Mouse (Mus musculus) embryonic facial prominence, embryonic 10.5 days (tissue): ENCODE data around the gene Kdm3a. TPM values are rescaled to one million over a fixed set of nuclear protein-coding genes. Genes with fewer than 3 reads are reported as not detected.

Source experiments
- DNase-seq: peaks from one replicate; pipeline ENCODE4 v3.0.0-alpha.2; 2017; ENCODE audit warnings: low spot score
- H3K27ac ChIP-seq: fragments of 300-500 bp; sonication (generic); replicated peaks from 2 replicates; pipeline ENCODE4 v1.5.1; 2016; ENCODE audit warnings: mild to moderate bottlenecking
- H3K27me3 ChIP-seq: fragments of 300-500 bp; sonication (generic); replicated peaks from 2 replicates; pipeline ENCODE4 v1.6.1; 2016; ENCODE audit warnings: low read depth, mild to moderate bottlenecking; ENCODE audit not compliant: poor library complexity, severe bottlenecking
- H3K36me3 ChIP-seq: fragments of 300-500 bp; sonication (generic); replicated peaks from 2 replicates; pipeline ENCODE4 v1.6.1; 2016; ENCODE audit warnings: mild to moderate bottlenecking, moderate library complexity
- H3K4me1 ChIP-seq: fragments of 300-500 bp; sonication (generic); 2 replicates; pipeline ENCODE4 v1.6.1; 2016
- H3K4me3 ChIP-seq: fragments of 300-500 bp; sonication (generic); 2 replicates; pipeline ENCODE4 v1.5.1; 2016; ENCODE audit warnings: mild to moderate bottlenecking, moderate library complexity
- H3K9me3 ChIP-seq: fragments of 300-500 bp; sonication (generic); 2 replicates; pipeline ENCODE4 v1.6.1; 2016; ENCODE audit warnings: mild to moderate bottlenecking
- WGBS: fragments of 180-500 bp; shearing (Covaris S2); methylation state at CpG from one replicate; pipeline ENCODE4 v1.1.7; 2016; 5-methylcytosine and 5-hydroxymethylcytosine counted together
- polyA plus RNA-seq: library from polyadenylated mRNA; unstranded; fragments of >200 nt; fragmentation: Nextera tagmentation; extraction: Ambion mirVana; gene quantifications from 2 replicates; pipeline ENCODE4 v1.2.1, GENCODE M21; 2016

Gene Kdm3a
- polyA plus RNA-seq, 1 experiment from 2014 or later, result 69.5 TPM

GRCm38 (mm10) chr6:71621981-71622380 is 10.8 kb downstream of the Kdm3a start:
- Histone ChIP-seq H3K36me3 (peaks cover 100% of the 10 kb centered on the region), H3K4me1 (peaks cover 7% of the 10 kb centered on the region), H3K27me3 (no peaks in the 10 kb centered on the region), H3K27ac (no peak overlapping the region), H3K9me3 (no peaks in the 10 kb centered on the region), H3K4me3 (no peak overlapping the region)
- DNase-seq, result no peak
- 93% methylated on average over 5 of the region's 5 CpGs for WGBS

DNA sequence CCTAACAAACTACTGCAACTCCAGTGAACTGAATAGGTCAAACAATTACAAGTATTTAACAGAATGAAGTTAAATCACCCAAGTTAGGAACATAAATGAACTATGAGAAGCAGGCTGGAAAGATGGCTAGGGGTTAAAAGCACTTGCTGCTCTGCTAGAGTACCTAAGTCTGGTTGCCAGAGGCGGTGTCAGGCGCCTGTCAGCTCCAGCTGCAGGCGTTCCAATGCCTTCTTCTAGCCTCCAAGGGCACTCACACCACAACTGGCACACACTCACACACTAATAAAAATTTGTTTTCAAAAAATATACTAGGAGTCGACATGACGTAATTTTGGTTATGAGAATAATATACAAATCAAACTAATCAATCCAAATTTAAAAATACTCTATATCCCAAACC is 11.2 kb downstream of the Kdm3a start:
- Histone ChIP-seq H3K27ac (no peak overlapping the region), H3K9me3 (no peaks in the 10 kb centered on the region), H3K36me3 (peaks cover 100% of the 10 kb centered on the region), H3K4me3 (no peak overlapping the region), H3K4me1 (peaks cover 7% of the 10 kb centered on the region), H3K27me3 (no peaks in the 10 kb centered on the region)
- DNase-seq, result no peak
- WGBS, result 92% methylated on average over 5 of the region's 5 CpGs

- no peaks in the 10 kb centered on the region for H3K9me3 ChIP-seq
- no peaks in the 10 kb centered on the region for H3K4me1 ChIP-seq
- no peaks in the 10 kb centered on the region for H3K27me3 ChIP-seq
- no peak for DNase-seq
- no peak overlapping the region for H3K4me3 ChIP-seq
- 83% methylated on average over 5 of the region's 5 CpGs for WGBS
- peaks cover 100% of the 10 kb centered on the region for H3K36me3 ChIP-seq
- no peak overlapping the region for H3K27ac ChIP-seq
Observed at GRCm38 (mm10) chr6:71616959-71617358, 15.8 kb downstream of the Kdm3a start.

- no peaks in the 10 kb centered on the region for H3K9me3 ChIP-seq
- H3K27me3 ChIP-seq, result no peaks in the 10 kb centered on the region
- no peak overlapping the region for H3K27ac ChIP-seq
- H3K4me3 ChIP-seq, result no peak overlapping the region
- H3K4me1 ChIP-seq, result no peaks in the 10 kb centered on the region
- H3K36me3 ChIP-seq, result peaks cover 100% of the 10 kb centered on the region
- no peak for DNase-seq
Observed at GRCm38 (mm10) chr6:71613225-71613624, 19.6 kb downstream of the Kdm3a start.

GRCm38 (mm10) chr6:71609968-71610367 is 22.8 kb downstream of the Kdm3a start:
- Histone ChIP-seq H3K4me1 (no peaks in the 10 kb centered on the region), H3K27me3 (no peaks in the 10 kb centered on the region), H3K9me3 (no peaks in the 10 kb centered on the region), H3K36me3 (peaks cover 98% of the 10 kb centered on the region), H3K4me3 (no peak overlapping the region), H3K27ac (no peak overlapping the region)
- DNase-seq, result no peak
- 91% methylated on average over 7 of the region's 7 CpGs for WGBS

DNA sequence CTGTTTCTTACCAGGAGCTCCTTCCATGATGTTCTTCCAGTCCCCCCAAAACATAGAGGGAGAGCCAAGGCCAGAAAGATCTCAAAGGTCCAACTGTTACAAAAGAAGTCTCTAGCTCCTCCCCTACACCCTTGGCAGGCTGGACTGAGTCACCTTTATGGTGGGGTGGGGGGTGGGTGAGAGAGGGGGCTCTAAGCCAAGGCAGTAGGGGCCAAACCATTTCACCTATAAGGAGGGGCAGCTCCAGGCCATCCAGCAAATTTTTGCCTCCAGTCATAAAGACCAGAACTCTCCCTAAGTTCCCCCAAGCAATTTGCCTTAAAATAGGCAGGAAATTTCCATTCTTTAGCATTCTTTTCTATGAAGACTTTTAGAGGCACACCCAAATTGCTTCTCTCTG is 23.8 kb downstream of the Kdm3a start:
- Histone ChIP-seq H3K36me3 (peaks cover 98% of the 10 kb centered on the region), H3K9me3 (no peaks in the 10 kb centered on the region), H3K4me1 (no peaks in the 10 kb centered on the region), H3K27me3 (no peaks in the 10 kb centered on the region), H3K4me3 (no peak overlapping the region), H3K27ac (no peak overlapping the region)
- DNase-seq, result no peak

DNA sequence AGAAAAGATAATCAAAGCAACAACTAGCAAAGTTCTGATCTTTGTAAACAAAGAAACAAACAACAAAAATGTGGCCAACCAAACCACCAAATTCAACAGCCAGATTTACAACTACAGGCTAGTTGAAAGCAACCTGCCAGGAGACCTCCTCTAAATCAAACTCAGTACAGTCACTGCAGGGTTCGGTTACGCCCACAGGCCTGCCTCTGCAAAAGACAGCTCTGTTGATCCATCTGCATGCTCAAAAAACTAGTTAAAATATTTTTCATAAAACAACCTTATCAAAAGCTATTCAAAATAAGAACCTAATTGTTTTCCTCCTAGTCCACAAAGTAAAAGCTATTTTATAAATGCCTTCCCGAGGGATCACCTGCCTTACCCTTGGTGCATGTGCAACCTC is 25.0 kb downstream of the Kdm3a start:
- Histone ChIP-seq H3K4me3 (no peak overlapping the region), H3K27me3 (no peaks in the 10 kb centered on the region), H3K9me3 (no peaks in the 10 kb centered on the region), H3K36me3 (peaks cover 98% of the 10 kb centered on the region), H3K27ac (no peak overlapping the region), H3K4me1 (no peaks in the 10 kb centered on the region)
- 95% methylated on average over 3 of the region's 3 CpGs for WGBS
- no peak for DNase-seq

GRCm38 (mm10) chr6:71590154-71590553 is 42.6 kb downstream of the Kdm3a start:
- peaks cover 95% of the 10 kb centered on the region for H3K36me3 ChIP-seq
- no peak overlapping the region for H3K4me3 ChIP-seq
- H3K9me3 ChIP-seq, result no peaks in the 10 kb centered on the region
- DNase-seq, result no peak
- H3K27me3 ChIP-seq, result no peaks in the 10 kb centered on the region
- H3K27ac ChIP-seq, result no peak overlapping the region
- WGBS, result 97% methylated on average over 4 of the region's 4 CpGs
- no peaks in the 10 kb centered on the region for H3K4me1 ChIP-seq

GRCm38 (mm10) chr6:71589401-71589800 is 43.4 kb downstream of the Kdm3a start:
- Histone ChIP-seq H3K27ac (no peak overlapping the region), H3K27me3 (no peaks in the 10 kb centered on the region), H3K4me1 (no peaks in the 10 kb centered on the region), H3K4me3 (no peak overlapping the region), H3K36me3 (peaks cover 87% of the 10 kb centered on the region), H3K9me3 (no peaks in the 10 kb centered on the region)
- no peak for DNase-seq
- WGBS, result 95% methylated on average over 1 of the region's 1 CpGs

GRCm38 (mm10) chr6:71583198-71583597 is 49.6 kb downstream of the Kdm3a start:
- no peaks in the 10 kb centered on the region for H3K9me3 ChIP-seq
- 86% methylated on average over 4 of the region's 4 CpGs for WGBS
- no peak for DNase-seq
- no peaks in the 10 kb centered on the region for H3K27me3 ChIP-seq
- H3K4me3 ChIP-seq, result no peak overlapping the region
- H3K36me3 ChIP-seq, result peaks cover 59% of the 10 kb centered on the region
- no peak overlapping the region for H3K27ac ChIP-seq
- no peaks in the 10 kb centered on the region for H3K4me1 ChIP-seq

- no peak for DNase-seq
- peaks cover 38% of the 10 kb centered on the region for H3K36me3 ChIP-seq
- no peak overlapping the region for H3K27ac ChIP-seq
- 94% methylated on average over 11 of the region's 11 CpGs for WGBS
- H3K4me3 ChIP-seq, result no peak overlapping the region
- H3K27me3 ChIP-seq, result no peaks in the 10 kb centered on the region
- H3K4me1 ChIP-seq, result no peaks in the 10 kb centered on the region
- no peaks in the 10 kb centered on the region for H3K9me3 ChIP-seq
Observed at GRCm38 (mm10) chr6:71579478-71579877, 53.3 kb downstream of the Kdm3a start.

- H3K9me3 ChIP-seq, result no peaks in the 10 kb centered on the region
- H3K4me3 ChIP-seq, result no peak overlapping the region
- no peak for DNase-seq
- no peak overlapping the region for H3K27ac ChIP-seq
- no peaks in the 10 kb centered on the region for H3K27me3 ChIP-seq
- H3K36me3 ChIP-seq, result peaks cover 42% of the 10 kb centered on the region
- H3K4me1 ChIP-seq, result no peaks in the 10 kb centered on the region
- 89% methylated on average over 1 of the region's 1 CpGs for WGBS
Observed at GRCm38 (mm10) chr6:71575359-71575758, 57.4 kb downstream of the Kdm3a start.

- Histone ChIP-seq H3K27ac (no peak overlapping the region), H3K4me1 (peaks cover 7% of the 10 kb centered on the region), H3K4me3 (no peak overlapping the region), H3K36me3 (peaks cover 40% of the 10 kb centered on the region), H3K27me3 (no peaks in the 10 kb centered on the region), H3K9me3 (no peaks in the 10 kb centered on the region)
- no peak for DNase-seq
- 39% methylated on average over 2 of the region's 2 CpGs for WGBS
Observed at GRCm38 (mm10) chr6:71569025-71569424, 63.8 kb downstream of the Kdm3a start.

- Histone ChIP-seq H3K4me1 (peaks cover 7% of the 10 kb centered on the region), H3K4me3 (no peak overlapping the region), H3K27ac (no peak overlapping the region), H3K9me3 (no peaks in the 10 kb centered on the region), H3K36me3 (peaks cover 35% of the 10 kb centered on the region), H3K27me3 (no peaks in the 10 kb centered on the region)
- DNase-seq, result no peak
- WGBS, result 88% methylated on average over 3 of the region's 3 CpGs
Observed at GRCm38 (mm10) chr6:71568616-71569015, 64.2 kb downstream of the Kdm3a start.
